Mouse (Mus musculus): Measurements from ENCODE around the gene Pik3r6. TPM values are rescaled to one million over a fixed set of nuclear protein-coding genes. Genes with fewer than 3 reads are reported as not detected.

Gene Pik3r6
- 1.4 and 1.8 TPM in 2 replicates for polyA plus RNA-seq (2016; fragmentation: Nextera tagmentation; extraction: Ambion mirVana)

DNA sequence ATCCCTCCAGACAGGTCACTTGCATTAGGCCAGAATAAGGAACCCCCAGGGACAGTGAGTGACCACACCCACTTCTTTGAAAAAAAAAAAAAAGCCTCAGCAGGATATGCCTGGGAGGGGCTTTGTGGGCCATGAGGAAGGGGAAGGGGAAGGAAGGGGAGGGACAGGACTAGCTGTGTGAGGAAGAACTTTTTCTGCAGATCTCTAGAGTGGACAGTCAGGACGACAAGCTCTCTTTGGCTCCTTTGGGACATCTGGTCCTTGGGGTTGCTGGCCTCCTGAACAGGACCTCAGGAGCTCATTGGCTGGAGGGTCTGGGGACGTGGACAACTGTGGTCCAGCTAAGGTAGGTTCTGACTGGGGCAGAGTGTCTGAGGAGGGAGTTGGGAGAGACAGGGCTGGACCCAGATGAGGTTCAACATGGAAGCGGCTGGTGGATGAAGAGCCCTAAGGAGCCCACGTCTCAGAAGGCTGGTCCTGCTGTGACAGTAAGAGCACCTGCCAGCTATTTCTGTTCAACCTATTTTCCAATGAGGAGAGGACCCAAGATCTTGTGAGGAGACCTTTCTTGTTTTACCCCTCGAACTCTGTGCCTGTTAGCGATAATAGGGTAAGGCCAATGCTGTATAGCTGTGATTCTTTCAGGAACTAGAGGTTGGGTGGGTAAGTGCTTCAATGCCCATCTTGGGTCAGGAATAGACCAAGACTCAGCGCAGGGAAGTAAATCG is at the start of gene Pik3r6:
Gene Pik3r6 (plus strand): TSS at position 118 of the 728 bp plus-strand sequence.
- peaks cover 12% of the 10 kb centered on the region for H3K4me1 ChIP-seq
- peaks cover 39% of the 10 kb centered on the region for H3K27me3 ChIP-seq (replicated peaks)
- H3K4me2 ChIP-seq, result peak within 1 kb of the TSS; percentile 32
- H3K9ac ChIP-seq, result no peak within 1 kb of the TSS
- H3K4me3 ChIP-seq, result peak within 1 kb of the TSS; percentile 18
- no peaks in the 10 kb centered on the region for H3K9me3 ChIP-seq (replicated peaks)
- 48% methylated on average over 8 of the region's 8 CpGs for WGBS (ENCODE audit: insufficient replicate concordance)
- H3K36me3 ChIP-seq, result no peaks in the 10 kb centered on the region
- ATAC-seq, result no peak
- no peak within 1 kb of the TSS for H3K27ac ChIP-seq

DNA sequence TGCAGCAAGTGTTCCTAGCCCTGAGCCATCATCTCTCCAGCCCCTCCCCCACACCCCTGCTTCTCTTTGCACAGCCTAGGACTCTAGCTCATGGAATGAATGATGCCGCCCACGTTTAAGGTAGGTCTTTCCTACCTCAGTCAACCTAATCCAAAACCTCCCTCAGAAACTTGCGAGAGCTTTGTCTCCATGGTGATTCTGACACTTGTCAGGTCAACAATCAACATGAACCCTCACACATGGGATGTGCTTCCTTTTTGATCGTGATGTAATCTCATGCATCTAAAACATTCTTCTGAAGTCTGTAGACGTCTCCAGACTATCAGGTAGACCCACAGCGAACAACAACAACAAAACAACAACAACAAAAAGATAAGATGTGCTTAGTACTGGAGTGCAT is 49.5 kb upstream of the Pik3r6 start:
- Histone ChIP-seq H3K4me3 (no peak overlapping the region), H3K27ac (no peak overlapping the region), H3K27me3 (replicated peaks) (no peaks in the 10 kb centered on the region), H3K4me2 (no peak overlapping the region), H3K4me1 (no peaks in the 10 kb centered on the region), H3K9ac (no peak overlapping the region), H3K9me3 (replicated peaks) (no peaks in the 10 kb centered on the region), H3K36me3 (no peaks in the 10 kb centered on the region)
- no peak for ATAC-seq
- 49% methylated on average over 6 of the region's 6 CpGs for WGBS (ENCODE audit: insufficient replicate concordance)

DNA sequence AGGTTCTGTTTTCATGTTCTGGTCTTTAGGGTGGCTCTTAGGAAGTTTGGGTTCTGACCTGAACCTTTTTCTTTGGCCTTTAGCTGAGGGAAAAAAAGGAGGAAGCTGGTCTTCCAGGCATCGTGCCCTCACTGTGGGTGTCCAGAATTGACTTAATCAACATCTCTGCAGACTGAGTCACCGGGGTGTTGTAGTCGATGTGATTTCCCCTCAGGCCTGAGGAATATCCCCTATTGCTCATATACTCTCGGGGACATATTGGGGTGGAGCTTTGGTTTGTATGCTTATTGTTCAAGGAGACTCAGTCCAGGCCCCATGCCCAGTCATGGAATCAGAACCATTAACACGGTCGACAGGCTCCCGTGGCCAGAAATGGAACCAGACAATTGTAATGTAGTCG is 44.7 kb upstream of the Pik3r6 start:
- WGBS (ENCODE audit: insufficient replicate concordance), result 49% methylated on average over 8 of the region's 8 CpGs
- H3K27ac ChIP-seq, result no peak overlapping the region
- no peak overlapping the region for H3K4me3 ChIP-seq
- H3K4me2 ChIP-seq, result no peak overlapping the region
- H3K36me3 ChIP-seq, result no peaks in the 10 kb centered on the region
- no peaks in the 10 kb centered on the region for H3K9me3 ChIP-seq (replicated peaks)
- H3K9ac ChIP-seq, result no peak overlapping the region
- H3K27me3 ChIP-seq (replicated peaks), result no peaks in the 10 kb centered on the region
- ATAC-seq, result no peak
- no peaks in the 10 kb centered on the region for H3K4me1 ChIP-seq

- ATAC-seq, result no peak
- WGBS (ENCODE audit: insufficient replicate concordance), result 64% methylated on average over 5 of the region's 5 CpGs
- no peaks in the 10 kb centered on the region for H3K9me3 ChIP-seq (replicated peaks)
- H3K4me2 ChIP-seq, result no peak overlapping the region
- no peak overlapping the region for H3K4me3 ChIP-seq
- H3K36me3 ChIP-seq, result no peaks in the 10 kb centered on the region
- no peak overlapping the region for H3K9ac ChIP-seq
- H3K27ac ChIP-seq, result no peak overlapping the region
- no peaks in the 10 kb centered on the region for H3K4me1 ChIP-seq
- H3K27me3 ChIP-seq (replicated peaks), result no peaks in the 10 kb centered on the region
Measured at GRCm38 (mm10) chr11:68459021-68459420, 43.8 kb upstream of the Pik3r6 start.

DNA sequence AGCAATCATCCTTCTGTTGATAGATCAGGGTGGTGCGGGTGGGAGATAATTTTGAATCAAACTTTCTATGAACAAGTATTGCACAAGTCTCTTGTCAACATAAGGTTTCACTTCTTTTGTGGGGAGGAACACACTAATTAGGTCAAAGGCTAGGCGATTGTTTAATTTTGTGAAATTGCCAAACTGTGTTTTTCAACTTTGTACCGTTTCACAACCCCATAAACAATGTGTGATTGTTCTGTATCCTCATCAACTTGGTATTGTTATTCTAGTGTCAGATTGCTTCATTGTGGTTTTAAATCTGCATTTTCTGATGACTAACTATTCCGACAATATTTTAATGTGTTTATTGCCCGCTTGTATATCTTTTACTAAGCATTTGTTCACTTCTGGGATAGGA is 43.3 kb upstream of the Pik3r6 start:
- H3K4me1 ChIP-seq, result no peaks in the 10 kb centered on the region
- ATAC-seq, result no peak
- H3K9ac ChIP-seq, result no peak overlapping the region
- H3K27me3 ChIP-seq (replicated peaks), result no peaks in the 10 kb centered on the region
- H3K4me2 ChIP-seq, result no peak overlapping the region
- H3K9me3 ChIP-seq (replicated peaks), result no peaks in the 10 kb centered on the region
- H3K4me3 ChIP-seq, result no peak overlapping the region
- H3K27ac ChIP-seq, result no peak overlapping the region
- H3K36me3 ChIP-seq, result no peaks in the 10 kb centered on the region
- WGBS (ENCODE audit: insufficient replicate concordance), result 67% methylated on average over 5 of the region's 5 CpGs

GRCm38 (mm10) chr11:68462716-68463115 is 40.1 kb upstream of the Pik3r6 start:
- no peak overlapping the region for H3K27ac ChIP-seq
- H3K9ac ChIP-seq, result no peak overlapping the region
- 57% methylated on average over 3 of the region's 3 CpGs for WGBS (ENCODE audit: insufficient replicate concordance)
- no peak overlapping the region for H3K4me3 ChIP-seq
- ATAC-seq, result no peak
- no peaks in the 10 kb centered on the region for H3K9me3 ChIP-seq (replicated peaks)
- no peak overlapping the region for H3K4me2 ChIP-seq
- H3K36me3 ChIP-seq, result no peaks in the 10 kb centered on the region
- no peaks in the 10 kb centered on the region for H3K4me1 ChIP-seq
- H3K27me3 ChIP-seq (replicated peaks), result no peaks in the 10 kb centered on the region

DNA sequence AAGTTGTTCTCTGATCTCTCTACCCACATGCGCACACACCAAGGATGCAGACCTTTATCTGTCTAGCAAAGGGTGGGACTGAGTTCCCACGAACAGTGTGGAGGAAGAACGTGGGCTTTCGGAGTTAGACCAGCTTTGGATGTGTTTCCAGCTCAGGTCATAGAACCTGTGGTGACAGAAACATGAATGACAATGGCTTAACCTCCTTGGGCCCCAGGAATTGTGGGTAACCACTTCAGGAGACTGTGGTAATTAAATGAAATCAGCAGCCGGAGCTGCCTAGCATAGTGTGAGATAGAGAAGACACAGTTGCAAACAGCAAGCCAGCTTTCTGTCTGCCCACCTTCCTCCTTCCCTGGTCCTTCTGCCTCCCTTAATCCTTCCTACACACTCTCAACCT is 38.6 kb upstream of the Pik3r6 start:
- Histone ChIP-seq H3K4me2 (no peak overlapping the region), H3K27ac (no peak overlapping the region), H3K9ac (no peak overlapping the region), H3K4me1 (no peaks in the 10 kb centered on the region; the same call in 1 of the 2 replicates), H3K9me3 (replicated peaks) (no peaks in the 10 kb centered on the region), H3K36me3 (no peaks in the 10 kb centered on the region), H3K27me3 (replicated peaks) (no peaks in the 10 kb centered on the region), H3K4me3 (no peak overlapping the region)
- 55% methylated on average over 5 of the region's 5 CpGs for WGBS (ENCODE audit: insufficient replicate concordance)
- ATAC-seq, result no peak

DNA sequence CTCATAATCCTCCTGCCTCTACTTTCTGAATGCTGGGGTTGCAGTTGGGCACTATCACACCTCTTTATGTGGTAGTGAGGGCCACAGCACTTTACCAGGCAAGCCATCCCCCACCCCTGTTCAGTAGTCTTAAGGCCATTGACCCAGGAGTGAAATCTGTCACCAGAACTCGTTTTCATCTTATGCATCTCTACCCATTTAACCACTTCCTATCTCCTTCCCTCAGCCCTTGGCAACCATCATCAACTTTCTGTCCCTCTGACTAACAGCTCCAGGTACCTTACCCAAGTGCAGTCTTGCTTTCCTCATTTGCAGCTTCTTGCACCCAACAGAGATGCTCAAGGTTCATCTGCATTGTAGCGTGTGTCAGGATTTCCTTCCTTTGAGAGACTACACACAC is 37.7 kb upstream of the Pik3r6 start:
- Histone ChIP-seq H3K4me3 (no peak overlapping the region), H3K4me1 (no peaks in the 10 kb centered on the region; the same call in 1 of the 2 replicates), H3K4me2 (no peak overlapping the region), H3K9me3 (replicated peaks) (no peaks in the 10 kb centered on the region), H3K9ac (no peak overlapping the region), H3K27me3 (replicated peaks) (no peaks in the 10 kb centered on the region), H3K27ac (no peak overlapping the region), H3K36me3 (no peaks in the 10 kb centered on the region)
- no peak for ATAC-seq
- WGBS (ENCODE audit: insufficient replicate concordance), result 50% methylated on average over 2 of the region's 2 CpGs

GRCm38 (mm10) chr11:68467441-68467840 is 35.4 kb upstream of the Pik3r6 start:
- Histone ChIP-seq H3K4me2 (no peak overlapping the region), H3K36me3 (no peaks in the 10 kb centered on the region), H3K9ac (no peak overlapping the region), H3K9me3 (replicated peaks) (no peaks in the 10 kb centered on the region), H3K27me3 (replicated peaks) (no peaks in the 10 kb centered on the region), H3K27ac (no peak overlapping the region), H3K4me1 (no peaks in the 10 kb centered on the region; the same call in 1 of the 2 replicates), H3K4me3 (no peak overlapping the region)
- ATAC-seq, result no peak
- 69% methylated on average over 7 of the region's 7 CpGs for WGBS (ENCODE audit: insufficient replicate concordance)

DNA sequence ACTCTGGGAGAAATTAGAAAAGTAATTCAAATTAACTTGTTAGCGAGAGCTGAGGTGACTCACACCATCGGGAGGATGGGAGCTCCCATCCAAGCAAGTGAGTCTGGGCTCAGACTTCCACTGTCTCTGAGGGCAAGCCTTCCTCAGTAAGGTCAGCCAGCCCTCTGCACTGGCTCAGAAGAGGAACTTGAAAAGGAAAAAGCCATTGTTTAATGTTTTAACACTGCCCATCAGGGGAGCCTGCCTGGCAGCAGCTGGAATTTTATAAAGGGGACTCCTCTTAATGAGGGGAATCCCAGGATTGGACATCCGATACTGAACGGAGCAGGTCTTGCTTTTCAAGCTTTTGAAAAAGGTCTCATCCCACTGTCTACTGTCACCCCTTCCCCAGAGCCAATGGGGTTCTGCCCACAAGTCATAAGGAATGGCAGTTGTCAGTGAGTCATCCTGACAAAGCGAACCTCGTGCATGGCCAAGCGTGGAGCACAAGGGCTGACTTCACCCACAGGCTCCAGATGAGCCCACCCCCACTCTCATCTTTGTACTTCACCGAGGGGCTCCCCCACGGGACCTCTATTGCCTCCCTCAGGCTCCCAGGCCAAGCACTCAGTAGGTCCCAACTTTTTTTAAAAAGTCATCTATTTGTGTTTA is 34.7 kb upstream of the Pik3r6 start:
- H3K4me3 ChIP-seq, result no peak overlapping the region
- no peaks in the 10 kb centered on the region; the same call in 1 of the 2 replicates for H3K4me1 ChIP-seq
- no peaks in the 10 kb centered on the region for H3K36me3 ChIP-seq
- H3K9me3 ChIP-seq (replicated peaks), result no peaks in the 10 kb centered on the region
- 56% methylated on average over 9 of the region's 9 CpGs for WGBS (ENCODE audit: insufficient replicate concordance)
- no peaks in the 10 kb centered on the region for H3K27me3 ChIP-seq (replicated peaks)
- no peak overlapping the region for H3K4me2 ChIP-seq
- no peak for ATAC-seq
- H3K27ac ChIP-seq, result no peak overlapping the region
- no peak overlapping the region for H3K9ac ChIP-seq

- Histone ChIP-seq H3K27ac (no peak overlapping the region), H3K27me3 (replicated peaks) (no peaks in the 10 kb centered on the region), H3K9ac (no peak overlapping the region), H3K36me3 (no peaks in the 10 kb centered on the region), H3K4me2 (no peak overlapping the region), H3K9me3 (replicated peaks) (no peaks in the 10 kb centered on the region), H3K4me1 (no peaks in the 10 kb centered on the region; the same call in 1 of the 2 replicates), H3K4me3 (no peak overlapping the region)
- ATAC-seq, result no peak
- 69% methylated on average over 4 of the region's 4 CpGs for WGBS (ENCODE audit: insufficient replicate concordance)
Measured at GRCm38 (mm10) chr11:68468886-68469285, 33.9 kb upstream of the Pik3r6 start.

- H3K36me3 ChIP-seq, result no peaks in the 10 kb centered on the region
- H3K9me3 ChIP-seq (replicated peaks), result no peaks in the 10 kb centered on the region
- WGBS (ENCODE audit: insufficient replicate concordance), result 54% methylated on average over 5 of the region's 5 CpGs
- H3K27me3 ChIP-seq (replicated peaks), result no peaks in the 10 kb centered on the region
- no peak overlapping the region for H3K4me3 ChIP-seq
- no peak overlapping the region for H3K4me2 ChIP-seq
- ATAC-seq, result no peak
- H3K4me1 ChIP-seq, result no peaks in the 10 kb centered on the region; the same call in 1 of the 2 replicates
- no peak overlapping the region for H3K9ac ChIP-seq
- H3K27ac ChIP-seq, result no peak overlapping the region
Measured at GRCm38 (mm10) chr11:68472162-68472849, 30.5 kb upstream of the Pik3r6 start.
